Mouse (Mus musculus): ENCODE data around the gene Gfi1b. TPM values are rescaled to one million over a fixed set of nuclear protein-coding genes. Genes with fewer than 3 reads are reported as not detected.

The Gfi1b gene
- total RNA-seq (2021) = not detected
- long read RNA-seq, experiment 1 = 0 reads
- long read RNA-seq, experiment 2 = 0 reads

- DNase-seq = no peak
- intact Hi-C loops (cut with DNase I) = loop anchor here (2.0 kb wide), 1 partner anchor 29 kb away; no protein-coding TSS in a partner anchor
Observed at GRCm38 (mm10) chr2:28621664-28622171, at the start of gene Gfi1b. Gene Gfi1b, minus strand, starts transcription at chr2:28621982.

- no peak for DNase-seq
- intact Hi-C loops (cut with DNase I) = no loop called here
Observed at GRCm38 (mm10) chr2:28671438-28671837, 49.7 kb upstream of the Gfi1b start.

DNA sequence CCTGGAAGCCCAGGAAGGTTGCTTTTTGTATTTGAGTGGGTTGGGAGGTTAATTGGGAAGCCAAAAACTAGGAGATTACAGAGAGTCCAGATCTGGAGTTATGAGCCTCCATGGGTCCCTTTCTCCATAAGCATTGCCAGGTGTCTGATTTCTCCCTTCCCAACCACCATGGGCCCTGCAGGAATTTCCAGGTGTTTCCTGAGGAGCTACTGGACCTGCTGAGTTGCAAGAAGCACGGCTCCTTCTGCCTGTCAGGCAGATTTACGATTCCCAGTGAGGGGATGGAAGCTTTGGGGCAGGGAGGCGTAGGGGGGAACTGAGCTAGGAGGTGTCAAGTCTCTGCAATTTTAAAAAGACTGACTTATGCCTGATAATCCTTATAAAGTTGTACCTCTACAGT, 44.0 kb upstream of the Gfi1b start:
- intact Hi-C loops (cut with DNase I) = no loop called here
- no peak for DNase-seq

- no peak for DNase-seq
- intact Hi-C loops (cut with DNase I) = no loop called here
Observed at GRCm38 (mm10) chr2:28662891-28663290, 41.1 kb upstream of the Gfi1b start.

GRCm38 (mm10) chr2:28656216-28656615, 34.4 kb upstream of the Gfi1b start:
- intact Hi-C loops (cut with DNase I) = no loop called here
- DNase-seq = no peak

DNA sequence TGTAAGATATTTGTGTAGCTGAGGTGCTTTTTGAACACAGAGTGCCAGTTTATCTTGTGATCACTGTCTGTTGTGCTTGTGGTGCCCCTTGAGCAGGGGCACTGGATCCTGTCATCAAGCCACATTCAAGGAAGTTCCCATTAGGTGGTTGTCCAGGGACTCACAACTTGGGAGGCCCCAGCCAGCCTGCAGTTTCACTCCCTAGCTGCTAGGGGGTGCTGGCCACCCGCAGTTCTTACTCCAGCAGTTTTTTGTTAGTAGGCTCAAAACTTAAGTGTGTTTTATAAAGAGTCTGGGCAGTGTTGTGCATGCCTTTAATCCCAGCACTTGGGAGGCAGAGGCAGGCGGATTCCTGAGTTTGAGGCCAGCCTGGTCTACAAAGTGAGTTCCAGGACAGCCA, 32.5 kb upstream of the Gfi1b start:
- no peak for DNase-seq

DNA sequence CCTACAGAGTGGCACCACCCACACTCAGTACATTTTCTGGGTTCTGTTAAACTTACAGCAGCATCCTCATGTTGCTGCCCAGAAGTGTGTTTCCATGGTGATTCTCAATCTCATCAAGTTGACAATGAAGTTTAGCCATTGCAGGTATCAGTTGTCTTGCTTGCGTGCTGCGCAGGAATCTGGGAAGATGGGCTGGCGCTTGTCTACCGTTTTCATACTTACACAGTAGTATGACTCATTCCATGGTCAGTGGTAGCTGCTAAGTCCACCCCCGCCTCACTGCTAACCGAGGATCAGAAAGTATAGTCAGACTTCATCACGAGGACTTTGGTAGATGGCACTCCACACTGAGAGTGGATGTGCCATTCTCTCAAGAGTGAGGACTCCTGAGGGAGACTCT, 31.6 kb upstream of the Gfi1b start:
- intact Hi-C loops (cut with DNase I) = no loop called here
- DNase-seq = no peak

More for the DNA sequence above, 32.5 kb upstream of the Gfi1b start:
- intact Hi-C loops (cut with DNase I) = no loop called here

GRCm38 (mm10) chr2:28650526-28650925, 28.7 kb upstream of the Gfi1b start:
- DNase-seq = no peak
- intact Hi-C loops (cut with DNase I) = no loop called here

DNA sequence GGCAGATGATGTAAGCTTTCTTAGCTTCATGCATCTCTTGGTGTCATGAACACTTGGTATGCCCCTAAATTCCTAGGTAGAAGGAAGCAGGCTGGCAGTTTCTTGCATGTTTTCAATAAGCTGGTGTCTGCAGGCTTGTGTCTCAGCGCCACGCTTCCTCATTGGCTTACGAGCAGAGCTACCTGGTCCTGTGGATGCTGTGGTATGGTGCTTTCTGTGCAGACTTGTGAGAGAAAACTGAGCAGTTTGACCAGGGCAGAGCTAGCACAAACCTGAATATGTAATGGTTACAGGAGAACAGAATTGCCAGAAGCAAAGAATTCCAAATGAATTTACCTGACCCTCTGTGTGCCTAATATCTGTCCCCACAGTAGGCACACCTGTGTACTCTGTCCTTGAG, 21.3 kb upstream of the Gfi1b start:
- intact Hi-C loops (cut with DNase I) = no loop called here
- DNase-seq = no peak

DNA sequence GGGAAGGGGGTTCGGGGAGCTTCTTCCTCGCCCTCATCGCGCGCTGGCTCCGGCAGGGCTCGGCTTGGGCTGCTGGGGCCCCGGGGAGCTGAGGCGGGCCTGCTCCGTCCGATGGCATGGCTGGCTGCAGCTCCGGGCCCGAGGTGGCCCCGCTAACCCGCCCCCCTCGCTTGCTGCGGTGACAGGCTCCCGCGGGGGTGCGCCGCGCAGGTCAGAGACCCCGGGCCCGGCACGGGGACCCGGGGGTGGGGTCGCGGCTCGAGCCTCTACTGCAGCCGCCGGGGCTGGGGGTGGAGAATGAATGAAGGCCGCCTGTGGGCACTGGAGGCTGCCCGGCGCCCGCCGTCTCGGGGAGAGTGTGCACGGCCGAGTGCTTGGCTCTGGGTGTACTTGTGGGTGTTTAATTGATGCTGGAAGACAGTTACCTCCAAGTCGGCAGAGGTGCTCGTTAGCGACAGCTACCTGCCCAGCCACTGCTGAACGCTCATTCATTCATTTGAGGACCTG, 19.7 kb upstream of the Gfi1b start:
- intact Hi-C loops (cut with DNase I) = no loop called here
- DNase-seq = no peak

GRCm38 (mm10) chr2:28640461-28641424, 19.0 kb upstream of the Gfi1b start, which contains the start of gene Tsc1:
Gene Tsc1, plus strand, starts transcription at chr2:28641228.
- intact Hi-C loops (cut with DNase I) = no loop called here
- DNase-seq = peak; percentile 92 to 95

- DNase-seq = no peak
- intact Hi-C loops (cut with DNase I) = no loop called here
Observed at GRCm38 (mm10) chr2:28639794-28640193, 18.0 kb upstream of the Gfi1b start.

GRCm38 (mm10) chr2:28638886-28639285, 17.1 kb upstream of the Gfi1b start:
- intact Hi-C loops (cut with DNase I) = no loop called here
- DNase-seq = no peak

DNA sequence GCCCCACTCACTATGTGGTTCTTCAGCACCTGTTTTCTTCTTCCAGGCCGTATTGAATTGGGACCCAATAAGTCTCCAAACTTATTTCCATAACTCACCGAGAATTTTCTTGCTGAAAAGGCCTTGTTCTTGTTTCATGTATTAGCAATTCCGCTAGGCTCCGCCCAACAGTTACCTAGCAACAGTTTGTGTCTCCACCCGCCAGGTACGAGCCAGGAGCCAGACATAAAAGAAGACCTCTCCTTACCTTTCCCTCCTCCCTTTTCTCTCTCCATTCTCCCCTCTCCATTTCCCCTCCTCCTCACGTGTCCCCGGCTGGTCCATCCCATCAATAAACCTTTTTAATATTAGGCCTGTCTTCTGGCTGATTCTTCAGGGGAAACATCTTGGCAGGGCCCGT, 16.6 kb upstream of the Gfi1b start:
- intact Hi-C loops (cut with DNase I) = no loop called here
- no peak for DNase-seq

GRCm38 (mm10) chr2:28637106-28637845, 15.5 kb upstream of the Gfi1b start:
- intact Hi-C loops (cut with DNase I) = no loop called here
- no peak for DNase-seq

DNA sequence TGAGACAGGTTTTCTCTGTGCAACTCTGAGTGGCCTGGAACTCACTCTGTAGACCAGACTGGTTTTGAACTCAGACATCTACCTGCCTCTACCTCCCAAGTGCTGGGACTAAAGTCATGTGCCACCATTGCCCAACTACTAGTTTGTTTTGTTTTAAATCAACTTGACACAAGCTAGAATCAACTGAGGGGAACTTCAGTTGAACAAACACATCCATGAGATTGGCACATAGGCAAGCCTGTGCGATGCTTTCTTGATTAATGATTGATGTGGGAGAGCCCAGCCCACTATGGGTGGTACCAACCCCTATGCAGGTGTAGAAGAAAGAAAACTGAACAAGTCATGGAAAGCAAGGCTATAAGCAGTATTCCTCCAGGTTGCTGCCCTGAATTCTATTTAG, 13.4 kb upstream of the Gfi1b start:
- no peak for DNase-seq

GRCm38 (mm10) chr2:28633136-28633535, 11.4 kb upstream of the Gfi1b start:
- no peak for DNase-seq
- intact Hi-C loops (cut with DNase I) = no loop called here

More for the DNA sequence above, 13.4 kb upstream of the Gfi1b start:
- intact Hi-C loops (cut with DNase I) = no loop called here

DNA sequence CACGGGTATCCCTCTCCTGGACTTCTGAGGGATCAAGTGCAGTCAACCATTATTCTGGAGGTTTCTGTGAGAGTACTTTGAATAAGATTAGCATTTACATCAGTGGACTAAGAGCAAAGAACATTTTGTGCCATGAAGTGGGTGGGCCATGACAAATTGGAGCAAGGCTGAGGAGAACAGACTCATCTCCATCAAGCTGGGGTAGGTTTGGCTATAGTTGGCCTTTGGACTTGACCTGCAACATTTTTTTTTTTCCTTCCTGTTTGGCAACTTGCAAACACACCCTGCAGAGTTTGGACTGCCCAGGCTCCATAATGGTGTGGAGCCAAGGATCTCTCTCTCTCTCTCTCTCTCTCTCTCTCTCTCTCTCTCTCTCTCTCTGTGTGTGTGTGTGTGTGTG, 10.8 kb upstream of the Gfi1b start:
- intact Hi-C loops (cut with DNase I) = no loop called here
- no peak for DNase-seq

GRCm38 (mm10) chr2:28629911-28630381, 8.2 kb upstream of the Gfi1b start:
- intact Hi-C loops (cut with DNase I) = no loop called here
- DNase-seq = no peak

GRCm38 (mm10) chr2:28628053-28628452, 6.3 kb upstream of the Gfi1b start:
- no peak for DNase-seq
- intact Hi-C loops (cut with DNase I) = no loop called here

DNA sequence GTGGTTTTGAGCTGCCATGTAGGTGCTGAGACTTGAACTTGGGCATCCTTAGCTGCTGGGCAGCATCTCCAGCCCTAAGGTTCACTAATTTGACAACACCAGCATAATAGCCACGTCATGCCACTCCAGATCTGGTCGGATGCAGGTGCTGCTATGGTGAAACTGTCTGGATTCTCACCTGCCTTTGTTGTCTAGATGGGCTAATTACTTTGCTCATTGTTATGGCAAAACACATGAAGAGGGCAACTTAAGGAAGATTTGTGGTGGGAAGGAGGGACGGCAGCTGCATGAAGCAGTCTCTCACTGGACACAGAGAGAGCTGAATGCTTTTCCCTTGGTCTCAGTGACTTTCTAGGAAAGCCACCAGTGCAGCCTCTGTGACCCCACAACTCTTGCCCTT, 4.3 kb upstream of the Gfi1b start:
- no peak for DNase-seq

More for the DNA sequence above, 4.3 kb upstream of the Gfi1b start:
- intact Hi-C loops (cut with DNase I) = no loop called here

Data from gastrocnemius, postnatal 36 days (tissue).